Mouse (Mus musculus): ENCODE measurements around the gene Uap1l1.

GRCm38 (mm10) chr2:25384492-25384891 is 19.0 kb upstream of the Uap1l1 start:
- TF ChIP-seq CTCF (IDR thresholded peaks at IDR 0.05) (no peak), POLR2A (IDR thresholded peaks at IDR 0.05; ENCODE audit: insufficient read depth, low read depth, low read length) (no peak), EP300 (IDR thresholded peaks at IDR 0.05; ENCODE audit: insufficient read depth, low read depth, low read length) (no peak)
